Comparison of ENCODE assay signal across 8 mouse cellular contexts in the genomic region with DNA sequence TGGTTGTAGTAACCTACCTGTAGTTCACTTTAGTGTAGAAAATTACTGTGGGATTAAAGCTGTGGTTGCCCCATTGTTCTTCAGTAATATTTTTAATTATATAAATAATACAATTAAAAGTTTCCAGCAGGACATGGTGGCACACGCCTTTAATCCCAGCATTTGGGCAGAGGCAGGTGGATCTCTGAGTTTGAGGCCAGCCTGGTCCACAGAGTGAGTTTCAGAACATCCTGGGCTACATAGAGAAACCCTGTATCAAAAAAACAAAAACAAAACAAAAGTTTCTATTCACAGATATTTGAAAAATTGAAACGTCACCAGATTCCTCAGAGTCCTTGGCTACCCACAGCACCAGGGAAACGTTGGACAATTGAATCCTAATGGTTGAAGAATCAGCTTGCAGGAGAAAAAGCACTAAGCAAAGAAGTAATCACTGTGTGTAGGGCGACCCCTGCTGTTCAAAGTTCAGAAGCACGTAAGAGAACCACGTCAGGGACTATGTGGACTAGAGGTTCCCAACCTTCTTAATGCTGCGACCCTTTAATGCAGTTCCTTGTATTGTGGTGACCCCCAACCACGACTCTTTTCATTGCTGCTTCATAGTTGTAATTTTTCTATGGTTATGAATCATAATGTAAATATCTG.
DNase-seq lines count a peak whose midpoint lies in the region; ATAC-seq and TF ChIP-seq lines count a peak whose summit lies in the region.

No protein-coding gene starts in this region.

- no peaks in the 10 kb centered on the region for H3K36me3 ChIP-seq in G1E (replicated peaks)
- no peaks in the 10 kb centered on the region for H3K36me3 ChIP-seq in forebrain, postnatal 0 days (ENCODE audit: insufficient read depth)
- no peaks in the 10 kb centered on the region for H3K36me3 ChIP-seq in hindbrain, embryonic 10.5 days
- no peaks in the 10 kb centered on the region for H3K36me3 ChIP-seq in lung, embryonic 14.5 days (ENCODE audit: insufficient read depth)
- no peaks in the 10 kb centered on the region for H3K36me3 ChIP-seq in thymus, adult 2 months (ENCODE audit: control insufficient read depth, insufficient read depth, low read length)

- no peak overlapping the region for H3K4me2 ChIP-seq in forebrain, postnatal 0 days (ENCODE audit: low read depth)
- no peak overlapping the region for H3K4me2 ChIP-seq in lung, embryonic 14.5 days

- H3K27ac ChIP-seq in forebrain, postnatal 0 days (ENCODE audit: low read depth, low read length), result no peak overlapping the region
- no peak overlapping the region for H3K27ac ChIP-seq in hindbrain, embryonic 10.5 days
- no peak overlapping the region for H3K27ac ChIP-seq in layer of hippocampus, adult 2 months
- no peak overlapping the region for H3K27ac ChIP-seq in lung, embryonic 14.5 days (ENCODE audit: low read depth)
- no peak overlapping the region for H3K27ac ChIP-seq in thymus, adult 2 months (ENCODE audit: control insufficient read depth, insufficient read depth, low read length)

- TF ChIP-seq CTCF in G1E (IDR thresholded peaks at IDR 0.05; ENCODE audit: low read depth, low read length), result peak; percentile 61
- peak; percentile 85 for TF ChIP-seq CTCF in forebrain, postnatal 0 days (IDR thresholded peaks at IDR 0.05; ENCODE audit: low read depth)
- peak; percentile 92 for TF ChIP-seq CTCF in layer of hippocampus, adult 2 months (conservative IDR thresholded peaks at IDR 0.05)
- peak; percentile 82 for TF ChIP-seq CTCF in lung, embryonic 14.5 days (IDR thresholded peaks at IDR 0.05; ENCODE audit: low read depth)
- no peak for TF ChIP-seq CTCF in thymus, adult 2 months (IDR thresholded peaks at IDR 0.05; ENCODE audit: borderline replicate concordance, control insufficient read depth, extremely low read depth, insufficient read depth, low read length, poor library complexity)

- no peak overlapping the region for H3K9ac ChIP-seq in forebrain, postnatal 0 days
- H3K9ac ChIP-seq in lung, embryonic 14.5 days, result no peak overlapping the region

- 0 out of 2 replicates have a peak, but pooled peaks cover 6% of the 10 kb centered on the region for H3K27me3 ChIP-seq in G1E (ENCODE audit: insufficient read depth, low read length)
- 0 out of 2 replicates have a peak, but pooled peaks cover 3% of the 10 kb centered on the region for H3K27me3 ChIP-seq in forebrain, postnatal 0 days (ENCODE audit: insufficient read depth, low read length)
- H3K27me3 ChIP-seq in hindbrain, embryonic 10.5 days (ENCODE audit: insufficient read depth, poor library complexity, severe bottlenecking), result peaks cover 13% of the 10 kb centered on the region; the same call in 1 of the 2 replicates
- H3K27me3 ChIP-seq in lung, embryonic 14.5 days (ENCODE audit: insufficient read depth, low read length), result no peaks in the 10 kb centered on the region
- H3K27me3 ChIP-seq in thymus, adult 2 months (ENCODE audit: control insufficient read depth, insufficient read depth, low read length), result no peaks in the 10 kb centered on the region

- WGBS in forebrain, postnatal 0 days, result 11% methylated on average over 8 of the region's 8 CpGs
- WGBS in hindbrain, embryonic 10.5 days, result 14% methylated on average over 8 of the region's 8 CpGs
- WGBS in lung, embryonic 14.5 days, result 13% methylated on average over 8 of the region's 8 CpGs
- 11% methylated on average over 8 of the region's 8 CpGs for WGBS in thymus, adult 2 months

- peak; percentile 11 for DNase-seq in G1E (ENCODE audit: low spot score)
- peak; percentile 61 for DNase-seq in cerebellum, adult 11 months
- DNase-seq in forebrain, postnatal 0 days, result peak; percentile 81
- DNase-seq in hindbrain, embryonic 10.5 days (ENCODE audit: low spot score), result peak; percentile 70
- peak; percentile 82 to 88 for DNase-seq in layer of hippocampus, adult 2 months (ENCODE audit: low spot score in 2 of 2)
- DNase-seq in lung, embryonic 14.5 days, result peak; percentile 91
- DNase-seq in ovary, adult 18-20 months (ENCODE audit: low spot score), result peak; percentile 40
- peak; percentile 71 for DNase-seq in thymus, adult 2 months

- H3K4me1 ChIP-seq in G1E (ENCODE audit: insufficient read depth, low read depth, low read length), result no peaks in the 10 kb centered on the region
- H3K4me1 ChIP-seq in forebrain, postnatal 0 days (ENCODE audit: insufficient read depth), result no peaks in the 10 kb centered on the region
- no peaks in the 10 kb centered on the region for H3K4me1 ChIP-seq in hindbrain, embryonic 10.5 days (replicated peaks)
- H3K4me1 ChIP-seq in lung, embryonic 14.5 days (ENCODE audit: insufficient read depth), result no peaks in the 10 kb centered on the region
- H3K4me1 ChIP-seq in thymus, adult 2 months (replicated peaks; ENCODE audit: control insufficient read depth, insufficient read depth, low read length), result no peaks in the 10 kb centered on the region

- peak; percentile 49; the same call in 1 of the 2 replicates for ATAC-seq in G1E (ENCODE audit: extremely low read depth, insufficient number of reproducible peaks, low FRiP score, poor library complexity, severe bottlenecking)
- ATAC-seq in forebrain, postnatal 0 days, result peak; percentile 82
- ATAC-seq in lung, embryonic 14.5 days (ENCODE audit: insufficient read depth), result peak; percentile 84; the same call in 1 of the 2 replicates

- H3K9me3 ChIP-seq in G1E (replicated peaks), result no peaks in the 10 kb centered on the region
- no peaks in the 10 kb centered on the region for H3K9me3 ChIP-seq in forebrain, postnatal 0 days (ENCODE audit: low read length)
- no peaks in the 10 kb centered on the region for H3K9me3 ChIP-seq in hindbrain, embryonic 10.5 days
- H3K9me3 ChIP-seq in lung, embryonic 14.5 days (ENCODE audit: low read depth, low read length), result no peaks in the 10 kb centered on the region

- no peak overlapping the region for H3K4me3 ChIP-seq in G1E (ENCODE audit: low read depth, low read length)
- no peak overlapping the region for H3K4me3 ChIP-seq in forebrain, postnatal 0 days (ENCODE audit: low read depth, low read length)
- no peak overlapping the region for H3K4me3 ChIP-seq in hindbrain, embryonic 10.5 days
- no peak overlapping the region for H3K4me3 ChIP-seq in layer of hippocampus, adult 2 months
- no peak overlapping the region for H3K4me3 ChIP-seq in lung, embryonic 14.5 days (ENCODE audit: low read depth, low read length)
- H3K4me3 ChIP-seq in thymus, adult 2 months (ENCODE audit: control insufficient read depth, insufficient read depth, low read length), result no peak overlapping the region

- TF ChIP-seq POLR2A in thymus, adult 2 months (IDR thresholded peaks at IDR 0.05; ENCODE audit: control insufficient read depth, extremely low read depth, insufficient read depth, low read length, poor library complexity), result no peak

Comparison
In these comparisons a context has a peak if more than half of its experiments do, and no peak if none do; other contexts are left out.
1. DNase-seq: peak in every context shown above with its lines; median percentile 91 in lung, embryonic 14.5 days; 85 in layer of hippocampus, adult 2 months; 81 in forebrain, postnatal 0 days; 71 in thymus, adult 2 months; 70 in hindbrain, embryonic 10.5 days; 61 in cerebellum, adult 11 months; 40 in ovary, adult 18-20 months; 11 in G1E.